26 mouse cellular contexts compared by ENCODE assay signal in the genomic region with DNA sequence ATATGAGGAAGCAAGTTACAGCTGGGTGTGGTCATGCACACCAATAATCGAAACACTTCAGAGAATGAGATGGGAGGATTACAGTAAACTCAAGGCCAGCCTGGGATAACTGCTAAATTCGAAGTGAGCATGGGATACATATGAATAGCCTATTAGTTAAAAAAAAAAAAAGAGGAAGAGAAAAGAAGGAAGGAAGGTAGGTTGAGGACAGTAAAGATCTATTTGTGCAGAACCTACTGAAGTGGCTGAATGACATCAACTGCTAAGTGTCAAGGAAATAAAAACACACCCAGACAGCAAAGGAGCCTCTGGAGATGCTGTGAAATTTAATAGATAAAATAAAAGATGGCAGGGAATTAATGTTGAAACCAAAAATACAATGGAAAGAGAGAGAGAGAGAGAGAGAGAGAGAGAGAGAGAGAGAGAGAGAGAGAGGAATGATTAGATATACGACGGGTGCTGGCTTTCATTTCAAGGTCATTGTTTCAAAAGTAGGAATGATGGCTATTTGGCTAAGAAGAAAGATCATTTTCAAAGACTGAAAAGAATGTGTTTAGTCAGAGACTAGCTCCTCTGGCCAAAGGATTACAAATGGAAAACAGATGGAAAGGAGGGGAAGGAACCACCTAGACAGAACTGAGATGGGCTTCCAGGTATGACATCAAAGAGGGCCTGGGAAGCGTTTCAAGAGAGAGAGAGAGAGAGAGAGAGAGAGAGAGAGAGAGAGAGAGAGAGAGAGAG. TPM values are rescaled to one million over a fixed set of nuclear protein-coding genes. Genes with fewer than 3 reads are reported as not detected.
A peak's percentile ranks its signal among the peaks of the same experiment; 100 is the strongest.
DNase-seq lines count a peak whose midpoint lies in the region; ATAC-seq and TF ChIP-seq lines count a peak whose summit lies in the region.
"Had no signal": no experiment of that assay in that cellular context is flagged by ENCODE, and none has a peak within 500 bp of the region (broad histone marks: within the 10 kb centered on the region; RNA-seq: fewer than 3 reads in every experiment).

No protein-coding gene starts in this region.

- no peak for TF ChIP-seq POLR2A in MEL (IDR thresholded peaks at IDR 0.05; ENCODE audit: control insufficient read depth in 1 of 2, insufficient read depth in 1 of 2, low read depth in 1 of 2, low read length in 2 of 2, poor library complexity in 1 of 2)

- no peaks in the 10 kb centered on the region for H3K79me2 ChIP-seq in MEL (ENCODE audit: control insufficient read depth, insufficient read depth, low read length, poor library complexity)

- no peak for TF ChIP-seq CTCF in MEL (IDR thresholded peaks at IDR 0.05 in 2 of 3, conservative IDR thresholded peaks at IDR 0.05 in 1 of 3; ENCODE audit: control insufficient read depth in 1 of 3, insufficient read depth in 1 of 3, low read depth in 2 of 3, low read length in 3 of 3, poor library complexity in 1 of 3, severe bottlenecking in 1 of 3)

- ATAC-seq in granulocyte monocyte progenitor cell, adult 5-6 weeks (replicated peaks; ENCODE audit: poor library complexity, severe bottlenecking): peak; percentile 66
- ATAC-seq in cerebellum, adult (ENCODE audit: insufficient number of reproducible peaks, low FRiP score, low TSS enrichment): no peak
- ATAC-seq in liver, embryonic 11.5 days (replicated peaks; ENCODE audit: low FRiP score): no peak
- ATAC-seq: activated CD4-positive, CD25-positive, alpha-beta regulatory T cell, adult 4 months; forebrain, embryonic 15.5 days; hindbrain, embryonic 16.5 days; inflammation-experienced regulatory T-cells, adult 6 months; intestine, embryonic 16.5 days had no signal

- no peak overlapping the region for H3K4me2 ChIP-seq in liver, embryonic 11.5 days
- H3K4me2 ChIP-seq: embryonic facial prominence, embryonic 12.5 days; embryonic facial prominence, embryonic 15.5 days; forebrain, embryonic 12.5 days; forebrain, embryonic 15.5 days; heart, embryonic 11.5 days; hindbrain, embryonic 13.5 days had no signal

- no peak overlapping the region; the same call in 1 of the 2 replicates for H3K27ac ChIP-seq in MEL (ENCODE audit: control insufficient read depth, low read depth, low read length)
- no peak overlapping the region for H3K27ac ChIP-seq in liver, embryonic 11.5 days (ENCODE audit: low read depth, low read length)
- H3K27ac ChIP-seq: embryonic facial prominence, embryonic 12.5 days; embryonic facial prominence, embryonic 15.5 days; forebrain, embryonic 12.5 days; forebrain, embryonic 15.5 days; hindbrain, embryonic 10.5 days; hindbrain, embryonic 13.5 days had no signal

- peaks cover 0 to 6% of the 10 kb centered on the region in 2 experiments; a peak in 2 of 4 replicates for H3K36me3 ChIP-seq in MEL (ENCODE audit: control insufficient read depth in 1 of 2, insufficient read depth in 2 of 2, low read length in 2 of 2)
- no peaks in the 10 kb centered on the region for H3K36me3 ChIP-seq in liver, embryonic 11.5 days (ENCODE audit: control insufficient read depth, insufficient read depth, low read length)
- H3K36me3 ChIP-seq: embryonic facial prominence, embryonic 12.5 days; embryonic facial prominence, embryonic 15.5 days; forebrain, embryonic 12.5 days; forebrain, embryonic 15.5 days; hindbrain, embryonic 10.5 days; hindbrain, embryonic 13.5 days had no signal

- TF ChIP-seq EP300 in MEL (IDR thresholded peaks at IDR 0.05; ENCODE audit: low read depth in 1 of 2, low read length in 2 of 2): peak; percentile 52 to 61

- no peaks in the 10 kb centered on the region for H3K27me3 ChIP-seq in MEL (ENCODE audit: control insufficient read depth in 1 of 2, insufficient read depth in 2 of 2, low read length in 2 of 2)
- H3K27me3 ChIP-seq in liver, embryonic 11.5 days (replicated peaks; ENCODE audit: control insufficient read depth, insufficient read depth, low read length): no peaks in the 10 kb centered on the region
- H3K27me3 ChIP-seq: embryonic facial prominence, embryonic 12.5 days; embryonic facial prominence, embryonic 15.5 days; forebrain, embryonic 12.5 days; forebrain, embryonic 15.5 days; hindbrain, embryonic 13.5 days had no signal

- DNase-seq in MEL (ENCODE audit: low read depth, low spot score): peak; percentile 64
- DNase-seq in NIH3T3 (ENCODE audit: low read depth): peak; percentile 51
- no peak for DNase-seq in layer of hippocampus, adult 9-10 months (ENCODE audit: low spot score)
- DNase-seq in liver, embryonic 11.5 days (ENCODE audit: low spot score): no peak
- DNase-seq: adrenal gland, adult 8-10 months; adrenal gland, postnatal 25 days; cerebellum, adult 18-20 months; cerebellum, adult 9-10 months; cerebellum, postnatal 14 days; gastrocnemius, postnatal 14 days; heart, postnatal 36 days; kidney, adult 18-20 months had no signal

- WGBS in liver, embryonic 11.5 days: 58% methylated on average over 5 of the region's 5 CpGs

- no peaks in the 10 kb centered on the region for H3K9me3 ChIP-seq in MEL (replicated peaks; ENCODE audit: insufficient read depth, low read length)
- H3K9me3 ChIP-seq in liver, embryonic 11.5 days (ENCODE audit: control insufficient read depth, low read length): no peaks in the 10 kb centered on the region
- H3K9me3 ChIP-seq: embryonic facial prominence, embryonic 12.5 days; embryonic facial prominence, embryonic 15.5 days; forebrain, embryonic 12.5 days; forebrain, embryonic 15.5 days; hindbrain, embryonic 13.5 days had no signal

- H3K4me1 ChIP-seq in MEL (ENCODE audit: control insufficient read depth in 1 of 2, insufficient read depth in 2 of 2, low read length in 2 of 2): peaks cover 7% of the 10 kb centered on the region in 2 experiments
- H3K4me1 ChIP-seq in liver, embryonic 11.5 days (replicated peaks; ENCODE audit: control insufficient read depth, insufficient read depth, low read length): peaks cover 7% of the 10 kb centered on the region
- H3K4me1 ChIP-seq: embryonic facial prominence, embryonic 12.5 days; embryonic facial prominence, embryonic 15.5 days; forebrain, embryonic 12.5 days; forebrain, embryonic 15.5 days; hindbrain, embryonic 10.5 days; hindbrain, embryonic 13.5 days had no signal

- H3K4me3 ChIP-seq in MEL (ENCODE audit: control insufficient read depth in 1 of 2, insufficient read depth in 1 of 2, low read depth in 2 of 2, low read length in 2 of 2): peak overlapping the region in 1 of 2 experiments; percentile 41; a peak in 2 of 4 replicates
- no peak overlapping the region for H3K4me3 ChIP-seq in liver, embryonic 11.5 days (ENCODE audit: low read depth, low read length)
- H3K4me3 ChIP-seq: embryonic facial prominence, embryonic 12.5 days; embryonic facial prominence, embryonic 15.5 days; erythroblast, embryonic 14.5 days; forebrain, embryonic 12.5 days; forebrain, embryonic 15.5 days; hindbrain, embryonic 10.5 days; hindbrain, embryonic 13.5 days had no signal

- no peak for TF ChIP-seq RAD21 in MEL (IDR thresholded peaks at IDR 0.05; ENCODE audit: low read depth, low read length)

- no peak overlapping the region for H3K9ac ChIP-seq in MEL (ENCODE audit: control insufficient read depth, low read depth, low read length, poor library complexity, severe bottlenecking)
- no peak overlapping the region for H3K9ac ChIP-seq in liver, embryonic 11.5 days (ENCODE audit: low read depth, low read length)
- H3K9ac ChIP-seq: embryonic facial prominence, embryonic 12.5 days; embryonic facial prominence, embryonic 15.5 days; forebrain, embryonic 12.5 days; forebrain, embryonic 15.5 days; hindbrain, embryonic 13.5 days had no signal

TF ChIP-seq in MEL, 35 proteins besides CTCF, POLR2A, EP300 and RAD21:
- 0 out of 2 replicates have a peak, but pooled peaks have one; percentile 28 for TF ChIP-seq MAX (IDR thresholded peaks at IDR 0.05; ENCODE audit: low read length)
- TF ChIP-seq TCF12 (IDR thresholded peaks at IDR 0.05; ENCODE audit: low read depth, low read length): 0 out of 2 replicates have a peak, but pooled peaks have one; percentile 13
- TF ChIP-seq ETS1 (IDR thresholded peaks at IDR 0.05; ENCODE audit: low read depth, low read length): peak; percentile 51; the same call in 1 of the 2 replicates
- TF ChIP-seq MYB (IDR thresholded peaks at IDR 0.05; ENCODE audit: low read depth, low read length): no peak
- TF ChIP-seq GATA1 (IDR thresholded peaks at IDR 0.05; ENCODE audit: low read depth, low read length): no peak
- peak; percentile 92 for TF ChIP-seq ZNF384 (IDR thresholded peaks at IDR 0.05; ENCODE audit: low read depth, low read length)

RNA-seq across cellular contexts. Expression of gene Rad23b, which starts 14.6 kb away (rescaled TPM):
- 193 and 200 TPM in 2 replicates for total RNA-seq in MEL (2012; rRNA removed)
- 100 to 1,000 TPM in 1 of 2 experiments, not detected in 1; 270 TPM for polyA plus RNA-seq in MEL (2012; ENCODE audit: insufficient read depth in 1 of 2, insufficient read length in 2 of 2, low read depth in 1 of 2, low replicate concordance in 2 of 2, missing spikeins in 1 of 2)
- 89.4 and 122 TPM in 2 replicates for total RNA-seq in granulocyte monocyte progenitor cell, adult 5-6 weeks (2014; fragmentation: Nextera tagmentation)
- total RNA-seq in granulocyte monocyte progenitor cell, adult 5-6 weeks (2017): 203 and 269 TPM in 2 replicates
- 61.9 and 67.9 TPM in 2 replicates for polyA plus RNA-seq in liver, embryonic 11.5 days (2014; fragmentation: Nextera tagmentation; extraction: Ambion mirVana)

Comparison
In these comparisons a context has a peak if more than half of its experiments do, and no peak if none do; other contexts are left out.
1. DNase-seq: peak in MEL (single experiment) and NIH3T3 (single experiment); none in layer of hippocampus, adult 9-10 months (single experiment) and liver, embryonic 11.5 days (single experiment).